Mouse (Mus musculus): ENCODE measurements around the gene Trappc10. TPM values are rescaled to one million over a fixed set of nuclear protein-coding genes. Genes with fewer than 3 reads are reported as not detected.
A peak's percentile ranks its signal among the peaks of the same experiment; 100 is the strongest.

Trappc10 gene
- polyA plus RNA-seq, 1 experiment from 2014 or later, result 3.3 TPM

DNA sequence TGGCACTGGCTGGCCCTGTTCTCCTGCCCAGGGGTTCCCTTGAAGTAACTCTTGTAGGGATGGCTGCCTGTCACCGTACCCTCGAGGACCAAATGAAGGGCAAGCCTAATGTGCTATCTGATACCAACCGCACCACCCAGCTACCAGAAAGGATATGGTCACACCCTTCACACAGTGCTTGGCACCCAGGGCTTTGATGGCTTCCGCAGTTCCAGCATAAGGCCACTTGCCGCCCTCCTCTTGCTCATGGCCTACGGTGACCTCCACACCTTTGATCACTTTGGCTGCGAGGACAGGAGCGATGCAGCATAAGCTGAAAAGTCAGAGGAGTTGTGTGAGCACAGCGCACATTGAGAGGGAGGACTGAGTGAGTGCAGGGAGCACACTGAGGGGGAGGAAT lies 81.2 kb downstream of the Trappc10 start:
- 93% methylated on average over 9 of the region's 9 CpGs for WGBS
- H3K4me3 ChIP-seq (ENCODE audit: low read length), result no peak overlapping the region
- H3K4me2 ChIP-seq (ENCODE audit: low read depth, low read length), result no peak overlapping the region
- H3K27ac ChIP-seq (ENCODE audit: low read length), result no peak overlapping the region
- H3K9me3 ChIP-seq (ENCODE audit: control insufficient read depth, low read length), result no peaks in the 10 kb centered on the region
- no peaks in the 10 kb centered on the region; the same call in 1 of the 2 replicates for H3K36me3 ChIP-seq (ENCODE audit: control insufficient read depth, insufficient read depth, low read length)
- no peaks in the 10 kb centered on the region for H3K27me3 ChIP-seq (replicated peaks; ENCODE audit: control insufficient read depth, insufficient read depth, low read length)
- H3K4me1 ChIP-seq (ENCODE audit: control insufficient read depth, insufficient read depth, low read length), result peaks cover 14% of the 10 kb centered on the region
- no peak for ATAC-seq
- no peak overlapping the region for H3K9ac ChIP-seq (ENCODE audit: low read depth, low read length)

DNA sequence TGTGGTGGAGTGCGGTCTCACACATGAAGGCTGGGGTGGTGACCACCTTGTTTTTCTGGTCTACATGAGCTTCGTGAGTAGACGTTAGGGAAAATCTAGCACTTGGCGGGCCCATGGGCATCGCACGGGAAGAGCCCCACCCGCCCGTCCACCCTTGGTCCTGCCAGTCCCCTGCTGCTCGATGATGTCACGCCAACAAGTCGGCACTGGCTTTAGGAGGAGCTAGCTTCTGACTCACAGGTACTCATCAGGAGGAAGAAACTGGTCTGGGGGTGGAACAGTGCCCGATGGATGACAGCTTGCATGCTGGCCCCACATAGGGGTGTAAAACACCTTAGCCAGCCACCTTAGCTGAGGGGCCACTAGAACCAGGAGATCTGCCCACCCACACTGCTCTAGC lies 81.8 kb downstream of the Trappc10 start:
- Histone ChIP-seq H3K4me1 (ENCODE audit: control insufficient read depth, insufficient read depth, low read length) (peaks cover 12% of the 10 kb centered on the region), H3K4me3 (ENCODE audit: low read length) (no peak overlapping the region), H3K9ac (ENCODE audit: low read depth, low read length) (no peak overlapping the region), H3K27me3 (replicated peaks; ENCODE audit: control insufficient read depth, insufficient read depth, low read length) (no peaks in the 10 kb centered on the region), H3K9me3 (ENCODE audit: control insufficient read depth, low read length) (no peaks in the 10 kb centered on the region), H3K36me3 (ENCODE audit: control insufficient read depth, insufficient read depth, low read length) (no peaks in the 10 kb centered on the region; the same call in 1 of the 2 replicates), H3K4me2 (ENCODE audit: low read depth, low read length) (no peak overlapping the region), H3K27ac (ENCODE audit: low read length) (no peak overlapping the region)
- 94% methylated on average over 12 of the region's 12 CpGs for WGBS
- ATAC-seq, result no peak

DNA sequence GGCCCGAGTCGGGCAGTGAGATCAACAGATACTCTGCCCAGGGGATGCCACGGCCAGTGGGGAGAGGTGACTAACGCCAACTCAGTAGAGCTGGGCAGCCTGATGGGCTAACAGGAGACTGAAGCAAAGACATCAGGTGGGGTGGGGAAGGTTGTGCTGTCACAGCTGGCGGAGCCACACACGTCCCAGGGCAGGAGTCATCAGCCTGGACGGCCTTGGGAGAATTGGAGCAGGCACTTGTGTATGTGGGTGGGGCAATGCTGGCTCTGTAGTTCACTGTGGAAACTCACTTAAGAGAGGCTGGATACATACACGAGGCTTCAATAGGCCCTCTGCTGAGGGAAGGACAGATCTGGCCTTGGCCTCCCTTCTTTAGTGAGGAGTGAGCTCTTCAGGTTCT lies 83.3 kb downstream of the Trappc10 start:
- H3K9ac ChIP-seq (ENCODE audit: low read depth, low read length), result no peak overlapping the region
- H3K9me3 ChIP-seq (ENCODE audit: control insufficient read depth, low read length), result no peaks in the 10 kb centered on the region
- H3K27me3 ChIP-seq (replicated peaks; ENCODE audit: control insufficient read depth, insufficient read depth, low read length), result no peaks in the 10 kb centered on the region
- 82% methylated on average over 8 of the region's 8 CpGs for WGBS
- no peak overlapping the region for H3K4me2 ChIP-seq (ENCODE audit: low read depth, low read length)
- no peak overlapping the region for H3K4me3 ChIP-seq (ENCODE audit: low read length)
- peaks cover 12% of the 10 kb centered on the region for H3K4me1 ChIP-seq (ENCODE audit: control insufficient read depth, insufficient read depth, low read length)
- H3K27ac ChIP-seq (ENCODE audit: low read length), result no peak overlapping the region
- H3K36me3 ChIP-seq (ENCODE audit: control insufficient read depth, insufficient read depth, low read length), result no peaks in the 10 kb centered on the region; the same call in 1 of the 2 replicates
- no peak for ATAC-seq

DNA sequence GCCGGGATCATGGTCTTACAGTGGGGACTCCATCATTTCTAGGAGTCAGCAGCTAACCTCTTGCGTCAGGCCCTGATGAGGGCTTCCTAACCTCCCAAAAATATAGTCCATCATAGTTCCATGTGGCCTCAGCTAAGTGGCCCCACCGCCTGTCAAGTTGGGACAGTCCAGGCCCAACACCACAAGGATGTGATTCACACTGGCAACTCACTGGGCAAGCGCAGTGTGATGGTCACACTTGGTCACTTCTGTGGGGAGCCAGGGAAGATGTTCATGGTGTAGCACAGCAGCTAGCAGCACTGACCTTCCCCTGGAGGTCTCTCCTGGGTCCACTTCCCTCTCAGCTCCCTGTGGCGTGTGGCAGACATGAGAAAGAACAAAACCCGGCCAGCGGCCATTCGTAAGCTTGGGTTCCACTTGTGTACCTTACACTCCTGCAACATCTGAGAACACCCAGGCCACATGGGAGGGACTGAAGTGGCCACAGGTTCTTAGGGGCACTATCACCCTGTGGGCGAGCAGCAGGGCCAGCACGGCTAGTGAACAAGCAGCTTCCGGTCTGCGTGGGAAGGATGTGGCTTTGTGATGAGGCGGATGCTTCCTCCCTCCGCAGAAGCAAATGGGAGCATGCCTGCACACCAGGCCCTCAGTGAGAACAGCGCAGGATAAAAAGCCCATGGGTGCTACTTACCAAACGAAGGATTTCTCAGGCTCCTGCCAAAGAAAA lies 83.9 kb downstream of the Trappc10 start:
- Histone ChIP-seq H3K4me3 (ENCODE audit: low read length) (no peak overlapping the region), H3K9ac (ENCODE audit: low read depth, low read length) (no peak overlapping the region), H3K9me3 (ENCODE audit: control insufficient read depth, low read length) (no peaks in the 10 kb centered on the region), H3K27me3 (replicated peaks; ENCODE audit: control insufficient read depth, insufficient read depth, low read length) (no peaks in the 10 kb centered on the region), H3K4me1 (ENCODE audit: control insufficient read depth, insufficient read depth, low read length) (peaks cover 12% of the 10 kb centered on the region), H3K4me2 (ENCODE audit: low read depth, low read length) (no peak overlapping the region), H3K27ac (ENCODE audit: low read length) (no peak overlapping the region), H3K36me3 (ENCODE audit: control insufficient read depth, insufficient read depth, low read length) (no peaks in the 10 kb centered on the region; the same call in 1 of the 2 replicates)
- ATAC-seq, result peak; percentile 3; the same call in 1 of the 2 replicates
- 86% methylated on average over 16 of the region's 16 CpGs for WGBS

DNA sequence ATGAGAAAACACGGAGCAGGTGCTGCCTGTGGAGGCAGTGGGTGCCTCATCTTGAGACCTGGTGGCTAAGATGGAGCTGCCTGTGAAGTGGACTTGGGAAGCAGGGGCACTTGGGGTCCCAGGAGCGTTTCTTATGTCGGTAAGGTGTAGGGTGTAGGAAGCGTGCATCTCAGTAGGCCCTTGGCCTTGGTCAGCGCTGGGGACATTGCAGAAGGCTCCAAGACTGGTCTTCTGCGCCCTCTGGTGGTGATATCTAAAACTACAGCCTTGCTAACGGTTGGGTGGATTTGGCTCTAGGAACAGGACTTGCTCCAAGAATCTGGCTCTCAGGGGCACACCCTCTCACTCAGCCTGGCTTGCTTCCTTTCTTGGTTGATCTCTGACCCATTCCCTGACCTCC lies 84.5 kb downstream of the Trappc10 start:
- H3K4me3 ChIP-seq (ENCODE audit: low read length), result no peak overlapping the region
- no peaks in the 10 kb centered on the region for H3K27me3 ChIP-seq (replicated peaks; ENCODE audit: control insufficient read depth, insufficient read depth, low read length)

DNA sequence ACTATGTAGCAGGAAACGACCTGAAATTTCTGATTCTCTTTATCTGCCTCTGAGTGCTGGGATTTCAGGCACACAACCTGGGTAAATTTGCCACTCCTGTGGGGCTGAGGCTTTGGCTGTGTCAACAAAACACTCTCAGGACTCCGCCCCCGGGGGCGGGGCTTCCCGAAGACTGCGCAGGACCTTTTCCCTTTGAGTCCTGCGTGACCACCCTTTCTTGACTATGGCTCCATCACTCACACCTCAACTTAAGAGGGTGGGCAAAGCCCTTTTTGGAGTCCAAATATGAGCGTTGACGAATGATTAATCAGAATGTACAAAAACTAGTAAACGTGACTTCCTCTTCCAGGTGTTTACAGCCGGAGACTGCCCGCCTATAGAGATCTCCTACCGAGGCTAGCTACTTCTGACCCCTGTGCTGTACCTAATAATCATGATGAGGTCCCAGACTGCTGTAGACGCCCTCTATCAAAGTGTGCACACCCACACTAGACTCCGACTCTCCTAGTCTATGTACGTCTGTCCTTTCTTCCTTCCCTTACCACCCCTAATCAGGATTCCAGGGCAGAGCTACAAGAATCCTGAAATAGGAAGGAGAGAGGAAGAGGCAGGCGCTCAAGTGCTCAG lies 85.1 kb downstream of the Trappc10 start:
- H3K4me2 ChIP-seq (ENCODE audit: low read depth, low read length), result peak overlapping the region; percentile 43
- H3K36me3 ChIP-seq (ENCODE audit: control insufficient read depth, insufficient read depth, low read length), result no peaks in the 10 kb centered on the region
- WGBS, result 9% methylated on average over 17 of the region's 17 CpGs
- H3K9ac ChIP-seq (ENCODE audit: low read depth, low read length), result peak overlapping the region; percentile 47
- H3K9me3 ChIP-seq (ENCODE audit: control insufficient read depth, low read length), result no peaks in the 10 kb centered on the region
- H3K27ac ChIP-seq (ENCODE audit: low read length), result peak overlapping the region; percentile 20
- peak; percentile 69 for ATAC-seq
- peak overlapping the region; percentile 33 for H3K4me3 ChIP-seq (ENCODE audit: low read length)
- no peaks in the 10 kb centered on the region for H3K27me3 ChIP-seq (replicated peaks; ENCODE audit: control insufficient read depth, insufficient read depth, low read length)
- peaks cover 12% of the 10 kb centered on the region for H3K4me1 ChIP-seq (ENCODE audit: control insufficient read depth, insufficient read depth, low read length)

More for the DNA sequence above, 84.5 kb downstream of the Trappc10 start:
- Histone ChIP-seq H3K9me3 (ENCODE audit: control insufficient read depth, low read length) (no peaks in the 10 kb centered on the region), H3K9ac (ENCODE audit: low read depth, low read length) (peak overlapping the region; percentile 47), H3K4me2 (ENCODE audit: low read depth, low read length) (peak overlapping the region; percentile 43), H3K4me1 (ENCODE audit: control insufficient read depth, insufficient read depth, low read length) (peaks cover 12% of the 10 kb centered on the region), H3K36me3 (ENCODE audit: control insufficient read depth, insufficient read depth, low read length) (no peaks in the 10 kb centered on the region; the same call in 1 of the 2 replicates), H3K27ac (ENCODE audit: low read length) (peak overlapping the region; percentile 20)
- peak; percentile 76 for ATAC-seq
- 1% methylated on average over 7 of the region's 7 CpGs for WGBS

DNA sequence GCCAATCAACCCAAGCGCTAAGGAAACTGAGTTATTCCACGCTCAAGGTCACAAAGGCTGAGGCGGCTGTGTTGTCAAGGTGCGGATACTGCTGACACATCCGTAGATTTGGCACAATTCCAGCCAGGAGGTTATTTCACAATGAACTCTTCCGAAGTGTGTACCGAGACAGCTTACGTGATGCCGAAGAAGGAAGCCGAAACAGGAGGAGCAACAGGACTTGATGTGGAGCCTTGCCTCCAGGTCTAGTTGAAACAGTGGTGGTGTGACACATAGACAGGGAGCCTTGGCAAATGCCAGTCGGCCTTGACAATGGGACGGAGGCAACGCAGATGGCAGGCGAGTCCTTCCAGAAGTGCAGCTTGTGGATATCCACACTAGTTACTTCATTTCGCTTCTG lies 86.4 kb downstream of the Trappc10 start:
- Histone ChIP-seq H3K27ac (ENCODE audit: low read length) (no peak overlapping the region), H3K4me3 (ENCODE audit: low read length) (no peak overlapping the region), H3K27me3 (replicated peaks; ENCODE audit: control insufficient read depth, insufficient read depth, low read length) (no peaks in the 10 kb centered on the region), H3K9ac (ENCODE audit: low read depth, low read length) (no peak overlapping the region), H3K4me1 (ENCODE audit: control insufficient read depth, insufficient read depth, low read length) (peaks cover 12% of the 10 kb centered on the region), H3K4me2 (ENCODE audit: low read depth, low read length) (no peak overlapping the region), H3K36me3 (ENCODE audit: control insufficient read depth, insufficient read depth, low read length) (no peaks in the 10 kb centered on the region), H3K9me3 (ENCODE audit: control insufficient read depth, low read length) (no peaks in the 10 kb centered on the region)
- WGBS, result 68% methylated on average over 15 of the region's 15 CpGs
- ATAC-seq, result peak; percentile 24; the same call in 1 of the 2 replicates

DNA sequence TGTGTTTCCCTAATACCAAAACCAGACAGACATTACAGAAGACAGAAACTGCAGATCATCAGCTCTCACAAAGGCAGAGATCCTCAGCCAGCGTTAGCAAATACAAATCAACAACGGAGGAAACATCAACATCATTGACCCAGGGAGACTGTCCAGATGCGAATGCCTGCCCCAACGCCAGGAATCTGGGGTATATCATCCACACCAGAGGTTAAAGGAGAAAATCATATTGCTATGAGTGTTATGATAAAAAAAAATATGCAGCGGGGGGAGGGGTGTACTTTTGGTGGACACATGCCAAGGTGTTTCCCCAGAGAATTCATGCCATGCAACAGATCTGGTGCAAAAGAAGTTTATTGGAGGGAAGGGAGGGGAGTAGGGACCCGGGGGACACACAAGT lies 87.5 kb downstream of the Trappc10 start:
- Histone ChIP-seq H3K4me1 (ENCODE audit: control insufficient read depth, insufficient read depth, low read length) (peaks cover 12% of the 10 kb centered on the region), H3K9me3 (ENCODE audit: control insufficient read depth, low read length) (no peaks in the 10 kb centered on the region), H3K4me3 (ENCODE audit: low read length) (no peak overlapping the region), H3K36me3 (ENCODE audit: control insufficient read depth, insufficient read depth, low read length) (no peaks in the 10 kb centered on the region), H3K27me3 (replicated peaks; ENCODE audit: control insufficient read depth, insufficient read depth, low read length) (no peaks in the 10 kb centered on the region), H3K9ac (ENCODE audit: low read depth, low read length) (no peak overlapping the region), H3K4me2 (ENCODE audit: low read depth, low read length) (no peak overlapping the region), H3K27ac (ENCODE audit: low read length) (no peak overlapping the region)
- WGBS, result 50% methylated on average over 6 of the region's 6 CpGs
- no peak for ATAC-seq

DNA sequence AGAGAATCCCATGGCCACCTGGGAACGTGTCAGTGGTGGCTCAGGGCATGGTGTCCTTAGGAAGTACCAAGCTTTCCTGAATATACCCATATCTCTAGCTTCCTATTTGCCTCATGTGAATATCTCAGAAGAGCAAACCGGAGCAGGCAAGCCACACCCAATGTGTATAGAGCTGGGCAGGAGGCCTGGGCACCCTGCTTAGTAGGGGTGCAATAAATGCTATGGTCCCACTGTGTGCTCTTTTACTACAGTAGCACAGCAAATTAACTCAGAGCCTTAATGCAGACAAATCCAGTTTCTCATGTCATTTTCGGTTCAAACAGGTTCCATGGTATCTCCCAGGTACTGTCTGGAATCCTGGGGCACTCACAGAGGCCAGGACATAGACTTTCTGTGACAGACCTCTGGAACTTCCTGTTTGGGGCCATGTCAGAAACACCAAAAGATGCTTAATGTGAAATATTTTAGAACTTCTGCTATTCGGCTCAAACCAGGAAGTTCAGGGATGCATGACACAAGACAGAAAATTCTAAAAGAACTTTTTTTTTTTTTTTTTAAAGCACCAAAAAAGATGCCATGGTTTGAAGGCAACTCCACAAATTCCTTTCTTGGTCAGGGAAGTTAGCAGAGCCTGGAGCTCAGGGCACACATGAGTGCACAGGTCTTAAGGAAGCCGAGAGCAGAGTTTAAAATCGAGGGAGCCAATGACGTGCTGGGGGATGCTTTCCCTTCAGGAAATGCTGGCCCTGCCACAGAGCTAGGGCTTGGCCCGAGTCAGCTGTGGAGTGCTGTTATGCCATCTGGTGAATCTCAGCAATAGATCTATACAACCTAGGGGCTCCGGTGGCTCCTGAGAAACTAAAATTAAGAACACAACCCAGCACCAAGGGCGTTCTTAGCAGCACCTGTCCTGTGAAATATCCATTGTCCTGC lies 95.3 kb downstream of the Trappc10 start:
- Histone ChIP-seq H3K9me3 (ENCODE audit: control insufficient read depth, low read length) (no peaks in the 10 kb centered on the region), H3K4me3 (ENCODE audit: low read length) (no peak overlapping the region), H3K27ac (ENCODE audit: low read length) (peak overlapping the region; percentile 77; the same call in 1 of the 2 replicates), H3K36me3 (ENCODE audit: control insufficient read depth, insufficient read depth, low read length) (no peaks in the 10 kb centered on the region), H3K9ac (ENCODE audit: low read depth, low read length) (no peak overlapping the region; the same call in 1 of the 2 replicates), H3K4me2 (ENCODE audit: low read depth, low read length) (no peak overlapping the region), H3K4me1 (ENCODE audit: control insufficient read depth, insufficient read depth, low read length) (peaks cover 12% of the 10 kb centered on the region; the same call in 1 of the 2 replicates), H3K27me3 (replicated peaks; ENCODE audit: control insufficient read depth, insufficient read depth, low read length) (no peaks in the 10 kb centered on the region)
- ATAC-seq, result 0 out of 2 replicates have a peak, but pooled peaks have one; percentile 2
- 62% methylated on average over 10 of the region's 10 CpGs for WGBS
